Mouse (Mus musculus) CD4-positive helper T cell, adult 2 months (primary cell): ENCODE data around the gene Wnk4.
A peak's percentile ranks its signal among the peaks of the same experiment; 100 is the strongest.

Source experiments
- DNase-seq: peaks from one replicate; pipeline ENCODE4 v3.0.0-alpha.2; 2012; ENCODE audit warnings: low read depth, missing footprints, low spot score

Wnk4 gene

DNA sequence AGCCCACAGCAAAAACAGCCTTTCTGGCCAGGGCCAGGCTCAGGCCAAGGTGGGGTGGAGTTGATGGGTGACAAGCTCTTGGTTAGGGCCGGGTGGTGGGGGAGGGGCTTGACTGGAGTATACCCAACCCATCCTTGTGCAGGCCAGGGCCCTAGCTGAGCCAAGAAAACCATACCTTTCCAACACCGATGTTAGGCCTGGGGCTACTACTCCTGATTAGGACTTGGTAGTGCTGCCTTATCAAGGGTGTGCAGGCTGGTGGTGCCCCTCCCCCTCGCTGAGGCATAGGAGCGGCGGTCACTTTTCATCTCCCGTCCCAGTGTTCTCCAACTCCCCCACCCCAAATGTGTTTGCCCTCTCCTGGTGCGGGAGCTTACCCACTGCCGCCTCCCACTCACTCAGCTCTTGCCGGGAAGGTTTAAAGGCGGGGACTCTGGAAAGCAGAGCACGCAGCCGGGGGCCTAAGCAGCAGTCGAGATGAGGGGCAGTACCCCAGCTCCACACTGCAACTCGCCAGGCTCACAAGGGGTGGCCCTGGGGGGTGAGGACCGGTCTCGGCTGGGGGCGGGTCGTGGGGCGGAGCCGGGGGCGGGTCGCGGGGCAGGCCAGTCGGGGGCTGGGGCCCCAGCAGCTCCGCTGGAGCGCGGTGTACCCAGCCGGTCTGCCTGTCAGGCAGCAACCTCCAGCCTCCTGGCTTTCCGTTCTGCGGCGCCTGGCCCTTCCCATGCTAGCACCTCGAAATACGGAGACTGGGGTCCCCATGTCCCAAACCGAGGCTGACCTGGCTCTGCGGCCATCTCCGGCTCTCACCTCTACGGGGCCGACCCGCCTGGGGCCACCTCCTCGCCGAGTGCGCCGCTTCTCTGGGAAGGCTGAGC lies at the start of gene Wnk4:
TSS of gene Wnk4 (plus strand) at position 620 of the 878 bp plus-strand sequence.
- DNase-seq: peak; percentile 41

DNA sequence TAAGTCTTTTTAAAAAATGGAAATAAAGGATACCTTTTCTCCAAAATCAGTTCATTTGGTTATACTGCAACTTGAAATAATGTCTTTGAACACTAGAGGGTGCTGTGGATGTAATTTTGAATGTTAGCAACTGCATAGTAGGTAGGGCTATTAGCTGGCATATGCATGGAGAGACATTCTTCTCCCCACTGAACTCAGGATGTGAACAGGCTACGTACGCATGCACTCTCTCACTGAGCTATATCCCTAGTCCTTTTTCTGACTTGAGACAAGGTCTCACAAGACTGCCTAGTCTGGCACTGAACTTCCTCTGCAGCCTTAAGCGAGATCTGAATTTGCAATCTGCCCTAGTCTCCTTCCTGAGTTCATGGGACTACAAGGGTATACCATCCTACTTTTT lies 48.4 kb upstream of the Wnk4 start:
- peak; percentile 76 for DNase-seq

DNA sequence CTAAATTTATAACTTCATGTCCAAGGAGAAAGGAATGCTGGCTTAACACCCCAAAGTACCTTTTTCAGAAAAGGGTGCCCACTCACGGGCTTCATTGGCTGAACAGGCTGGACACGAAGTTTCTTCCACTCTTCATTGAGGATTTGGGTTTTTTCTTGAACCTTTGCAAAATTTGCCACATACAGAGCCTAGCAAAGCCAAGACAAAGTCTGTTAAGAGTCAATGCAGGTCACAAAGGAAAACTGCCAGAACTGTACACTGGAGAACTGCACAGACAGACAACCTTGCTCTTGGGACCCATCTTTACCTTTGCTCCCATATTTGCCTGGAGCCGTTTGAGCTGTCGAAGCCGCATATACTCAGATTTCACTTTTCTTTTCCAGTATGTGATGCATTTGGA lies 43.4 kb upstream of the Wnk4 start:
- no peak for DNase-seq

DNA sequence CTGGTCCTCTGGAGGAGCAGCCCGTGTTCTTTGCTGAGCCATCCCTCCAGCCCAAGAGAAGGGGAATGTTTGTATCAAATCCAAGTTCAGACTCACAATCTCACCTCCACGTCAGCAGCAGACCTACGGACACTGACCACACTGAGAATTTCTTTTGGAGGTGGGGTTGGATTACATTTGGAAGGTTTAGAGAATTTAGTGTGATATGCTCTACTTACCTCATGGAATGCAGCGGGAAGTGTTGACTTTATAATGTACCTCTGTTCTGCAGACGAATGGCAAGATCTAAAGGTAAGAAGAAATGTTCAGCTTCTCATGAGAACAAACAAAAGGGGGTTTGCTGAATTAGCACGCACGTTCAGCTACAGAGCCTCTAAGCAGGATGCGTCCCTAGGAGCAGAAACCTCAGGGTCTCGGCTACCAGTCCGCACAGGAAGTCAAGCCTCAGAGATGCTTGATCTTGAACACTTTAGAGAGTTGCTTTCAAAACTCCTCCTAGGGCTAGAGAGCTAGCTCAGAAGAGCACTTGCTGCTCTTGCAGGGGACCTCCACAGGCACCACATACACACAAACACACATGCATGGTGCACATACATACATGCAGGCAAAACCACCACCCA lies 41.8 kb upstream of the Wnk4 start:
- peak; percentile 45 for DNase-seq

DNA sequence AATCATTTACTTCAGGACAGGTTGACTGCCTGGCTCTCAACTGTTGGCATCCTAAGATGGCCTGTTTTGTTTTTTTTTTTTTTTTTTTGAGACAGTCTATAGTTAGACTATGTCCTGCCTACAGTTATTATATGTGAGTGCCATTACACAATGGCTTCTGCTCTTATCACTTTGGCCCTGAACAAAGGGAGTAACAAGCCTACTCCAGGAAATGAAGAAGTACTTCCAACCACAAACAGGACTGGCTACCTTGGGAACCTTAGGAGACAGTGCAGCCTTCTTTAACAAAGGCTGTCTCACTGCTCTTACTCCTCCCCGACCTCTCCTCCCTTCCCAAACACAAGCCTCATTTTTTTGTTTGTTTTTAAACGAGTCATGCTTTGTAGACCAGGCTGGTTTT lies 39.5 kb upstream of the Wnk4 start:
- DNase-seq: no peak

DNA sequence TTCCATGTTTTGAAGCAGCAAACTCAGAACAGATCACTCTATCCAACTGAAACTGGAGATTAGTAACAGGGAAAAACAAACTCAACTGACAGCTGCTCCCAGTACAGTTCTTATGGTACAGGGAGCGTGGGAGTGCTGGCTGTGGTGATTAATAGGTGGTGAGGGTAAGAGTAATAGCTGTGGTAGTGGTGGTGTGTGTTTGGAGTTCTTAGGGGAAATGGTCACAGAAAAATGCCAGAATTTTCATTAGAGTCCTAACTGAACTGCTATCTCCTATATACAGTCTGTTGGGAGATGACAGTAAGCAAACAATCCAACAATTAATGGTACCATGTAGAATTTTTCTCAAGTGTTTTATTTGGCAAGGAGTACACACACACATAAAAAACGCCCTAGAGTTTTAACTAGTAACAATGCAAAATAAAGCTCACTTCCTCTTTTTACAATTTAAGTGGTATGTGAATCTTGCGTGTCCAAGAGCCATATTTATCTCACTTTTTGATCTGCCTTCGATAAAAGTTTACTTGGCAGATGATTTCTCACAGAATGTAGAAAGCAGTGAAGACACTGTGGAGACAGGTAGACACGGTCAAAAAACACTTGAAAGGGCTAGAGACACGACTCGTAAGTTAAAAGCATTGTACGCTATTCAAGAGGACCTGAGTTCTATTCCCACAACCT lies 38.9 kb upstream of the Wnk4 start:
- DNase-seq: no peak

DNA sequence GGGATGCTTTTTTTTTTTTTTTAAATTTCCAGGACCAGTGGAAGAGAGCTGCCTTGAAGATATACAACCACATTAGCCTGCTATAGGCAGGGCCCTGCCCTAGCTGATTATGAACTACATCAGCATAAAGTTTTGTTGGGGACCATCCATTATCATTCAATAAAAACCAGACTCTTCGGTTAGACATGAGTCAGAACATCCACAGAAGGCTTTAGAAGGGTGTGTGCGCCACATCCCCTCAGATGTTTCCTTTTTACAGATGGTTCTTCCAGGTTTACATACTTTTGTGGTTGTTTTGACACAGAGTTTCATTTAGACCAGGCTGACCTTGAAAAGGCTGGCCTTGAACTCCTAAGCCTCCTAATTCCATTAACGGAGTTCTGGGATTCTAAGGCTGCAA lies 36.0 kb upstream of the Wnk4 start:
- no peak for DNase-seq

DNA sequence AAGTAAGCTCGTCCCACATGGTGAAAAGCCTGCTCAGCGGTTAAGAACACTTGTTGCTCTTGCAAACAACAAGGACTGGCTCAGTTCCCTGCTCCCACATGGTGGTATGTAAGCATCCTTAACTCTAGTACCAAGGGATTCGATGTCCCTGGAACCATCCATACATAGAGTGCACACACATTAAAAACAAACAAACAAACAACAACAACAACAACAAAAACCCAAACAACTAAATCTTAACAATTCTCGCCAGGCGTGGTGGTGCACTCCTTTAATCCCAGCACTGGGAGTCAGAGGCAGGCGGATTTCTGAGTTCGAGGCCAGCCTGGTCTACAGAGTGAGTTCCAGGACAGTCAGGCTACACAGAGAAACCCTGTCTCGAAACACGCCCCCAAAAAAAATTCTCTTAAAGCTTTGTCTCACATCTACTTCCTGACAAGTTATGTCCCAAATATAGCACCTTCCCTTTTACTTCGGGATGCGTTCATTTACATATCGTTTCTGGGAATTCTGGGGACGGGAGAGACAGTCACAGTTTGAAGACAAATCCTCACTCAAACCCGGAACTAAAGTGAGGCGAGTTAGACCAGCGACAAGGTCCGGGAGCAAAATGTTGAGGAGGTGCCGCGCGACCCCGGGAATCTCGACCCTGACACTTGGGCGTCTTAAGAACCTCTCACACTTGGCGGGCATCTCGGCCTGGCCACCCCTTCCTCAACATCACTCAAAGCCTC lies 34.9 kb upstream of the Wnk4 start:
- no peak for DNase-seq

DNA sequence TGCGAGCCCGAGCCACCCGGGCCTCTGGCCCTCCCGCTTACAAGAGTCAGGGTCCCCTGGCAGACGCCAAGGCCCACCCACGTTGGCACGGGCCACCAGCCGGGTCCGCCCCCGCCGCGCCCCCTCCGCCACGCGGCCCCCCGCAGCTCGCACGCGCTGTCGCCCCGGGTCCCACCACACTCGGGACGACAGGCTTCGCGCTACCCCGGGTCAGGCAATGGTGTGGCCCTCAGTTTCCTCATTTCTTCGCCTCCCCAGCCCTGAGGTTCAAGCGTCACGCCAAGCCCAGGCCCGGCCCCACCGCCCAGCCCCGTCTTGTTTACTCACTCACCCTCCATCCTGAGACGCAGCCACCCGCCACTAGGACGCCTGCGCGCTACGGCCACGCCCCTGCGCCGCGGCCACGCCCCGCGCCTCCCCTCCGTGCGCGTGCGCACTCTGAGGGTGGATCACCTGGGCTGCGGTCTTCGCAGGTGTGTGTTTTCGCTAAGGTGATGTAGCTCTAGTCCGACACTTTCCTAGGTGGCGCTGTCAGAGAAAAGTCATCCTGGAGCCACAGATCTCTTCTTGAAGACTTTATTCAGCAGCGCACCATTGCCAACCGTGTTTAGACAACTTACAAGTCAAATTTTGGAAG lies 34.2 kb upstream of the Wnk4 start, which contains the start of gene Ezh1:
TSS of gene Ezh1 (minus strand) at position 399 of the 637 bp plus-strand sequence.
- peak; percentile 94 for DNase-seq

DNA sequence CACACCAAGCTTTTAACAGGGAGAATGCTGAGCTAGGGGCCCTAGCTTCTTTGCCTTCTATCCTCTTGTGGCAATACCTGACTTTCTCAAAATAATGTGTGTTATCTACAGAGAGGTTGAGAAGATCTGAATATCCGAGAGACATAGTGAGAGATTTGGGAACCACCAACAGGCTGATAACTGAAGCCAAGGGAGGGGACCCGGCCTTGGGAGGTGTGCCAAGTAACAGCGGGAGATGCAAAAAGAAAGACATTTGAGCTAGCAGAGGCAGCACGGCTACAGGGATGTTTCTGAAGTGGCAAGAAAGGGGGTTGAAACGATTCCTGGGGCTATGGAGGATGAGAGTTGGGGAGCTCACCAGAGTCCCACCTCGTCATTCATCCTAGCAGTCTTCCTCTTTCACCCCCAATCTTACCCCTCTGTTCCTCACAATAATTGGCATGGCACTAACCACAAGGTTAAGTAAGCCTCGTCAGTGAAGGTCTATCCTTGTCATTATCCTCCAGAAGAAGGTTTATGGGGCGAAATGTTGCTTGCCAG lies 30.9 kb upstream of the Wnk4 start:
- DNase-seq: no peak

DNA sequence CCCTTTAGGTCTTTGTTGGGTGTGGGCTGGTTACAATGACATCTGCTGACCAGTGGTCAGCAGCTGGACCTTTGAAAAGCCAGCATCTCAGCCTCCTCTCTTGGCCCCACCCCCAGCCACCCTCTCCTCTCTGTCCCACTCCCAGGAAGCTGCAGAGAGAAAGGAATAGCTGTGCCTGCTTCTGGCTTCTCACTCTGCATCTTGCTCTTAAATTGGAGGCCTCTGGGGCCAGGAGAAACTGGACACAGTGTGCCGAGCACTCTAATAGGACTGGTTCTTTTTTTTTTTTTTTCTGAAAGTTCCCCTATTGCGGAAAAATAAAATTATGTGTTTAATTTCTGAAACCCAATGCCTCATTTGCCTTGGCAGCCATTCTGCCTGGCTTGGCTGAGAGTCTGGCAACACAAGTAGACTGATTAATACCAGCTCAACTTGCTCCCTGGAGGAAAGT lies 30.3 kb upstream of the Wnk4 start:
- no peak for DNase-seq

DNA sequence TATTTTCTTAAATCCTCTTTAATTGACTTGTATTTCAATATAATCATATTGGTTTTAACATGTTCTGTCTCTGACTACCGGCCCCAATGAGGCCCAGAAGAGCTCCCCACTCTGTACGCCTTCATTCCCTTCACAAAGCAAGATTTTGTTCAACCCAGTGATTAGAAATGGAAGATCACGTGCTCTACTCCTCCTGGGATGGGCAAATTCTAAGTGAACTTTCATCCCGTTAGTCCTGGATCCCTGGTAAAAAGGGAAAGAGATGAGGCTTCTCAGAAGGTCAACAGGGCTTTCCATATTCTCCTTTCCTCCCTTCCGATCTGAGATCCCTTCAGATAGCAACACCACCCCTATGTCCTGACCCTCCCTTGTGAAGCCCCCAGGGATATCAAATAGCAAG lies 29.8 kb upstream of the Wnk4 start:
- no peak for DNase-seq

DNA sequence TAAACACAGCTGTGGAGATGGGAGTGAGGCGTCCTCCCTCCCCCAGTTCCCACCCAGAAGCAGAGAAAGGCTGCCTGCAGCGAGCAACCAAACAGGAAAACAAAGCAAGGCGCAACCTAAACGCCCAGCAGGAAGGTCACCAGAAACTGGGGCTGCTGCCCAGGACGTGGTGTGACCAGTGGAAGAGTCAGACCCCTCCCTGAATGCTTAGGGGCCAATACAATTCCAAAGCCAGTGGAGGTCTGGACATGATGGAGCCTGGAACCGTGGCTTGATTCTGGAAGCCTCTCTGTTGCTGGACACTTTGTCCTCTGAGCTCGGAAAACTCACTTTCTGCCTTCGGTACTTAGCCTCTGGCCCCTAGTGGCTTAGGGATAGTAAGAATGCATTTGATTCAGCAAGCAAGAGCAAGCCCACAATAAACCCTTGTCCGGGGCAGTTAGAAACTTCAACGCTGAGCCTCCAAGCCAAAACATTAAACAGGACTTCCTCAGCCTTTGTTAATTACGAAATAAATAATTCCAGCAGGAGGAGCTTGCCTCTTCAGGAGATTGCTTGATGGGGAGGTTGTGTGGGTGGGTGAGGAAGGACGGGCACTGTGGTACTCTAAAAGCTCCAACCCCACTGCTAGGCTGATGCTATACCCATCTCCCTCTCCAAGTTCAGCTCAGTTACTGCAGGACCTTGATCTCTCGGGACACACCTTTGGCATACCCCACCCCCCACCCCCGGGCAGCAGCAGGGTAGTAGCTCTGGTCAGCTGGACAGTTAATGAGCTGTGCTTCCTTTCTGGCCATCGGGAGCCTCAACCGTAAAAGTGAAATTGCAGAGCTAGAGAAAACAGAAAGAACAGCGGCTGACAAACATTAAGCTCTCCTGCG lies 29.1 kb upstream of the Wnk4 start:
- no peak for DNase-seq

DNA sequence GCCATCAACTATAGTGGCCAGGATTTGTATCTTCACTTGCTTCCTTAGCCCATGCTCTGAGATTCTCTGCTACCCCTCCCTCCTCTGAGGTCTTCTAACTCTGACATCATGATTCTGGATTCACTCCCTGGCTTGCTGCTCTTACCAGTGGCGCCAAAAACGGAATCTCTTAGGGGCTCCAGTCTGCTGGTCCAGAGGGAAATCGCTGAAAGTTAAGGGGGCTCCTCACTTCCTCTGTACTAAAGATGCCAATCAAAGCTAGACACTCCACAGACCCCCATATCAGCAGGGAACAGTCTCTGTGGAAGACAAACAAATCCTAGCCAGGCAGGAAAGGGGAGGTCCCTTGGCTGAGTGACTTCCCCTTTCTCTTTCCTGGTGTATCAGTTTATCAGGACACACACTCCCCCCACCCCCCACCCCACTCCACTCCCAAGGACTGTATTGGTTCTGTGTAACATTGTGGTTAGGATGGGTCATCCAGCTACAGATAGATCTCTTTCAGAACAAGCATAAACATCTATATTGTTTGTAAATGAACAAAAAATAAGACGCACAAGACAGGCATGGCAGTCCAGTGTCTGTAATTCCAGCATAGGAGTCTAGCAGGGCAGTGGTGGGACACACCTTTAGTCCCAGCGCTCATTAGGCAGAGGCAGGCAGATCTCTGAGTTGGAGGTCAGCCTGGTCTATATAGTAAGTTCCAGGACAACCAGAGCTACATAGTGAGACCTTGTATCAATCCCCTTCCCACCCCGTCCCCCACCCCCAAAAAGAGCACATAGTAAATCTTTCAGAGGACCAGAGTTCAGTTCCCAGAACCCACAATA lies 28.1 kb upstream of the Wnk4 start:
- DNase-seq: no peak

DNA sequence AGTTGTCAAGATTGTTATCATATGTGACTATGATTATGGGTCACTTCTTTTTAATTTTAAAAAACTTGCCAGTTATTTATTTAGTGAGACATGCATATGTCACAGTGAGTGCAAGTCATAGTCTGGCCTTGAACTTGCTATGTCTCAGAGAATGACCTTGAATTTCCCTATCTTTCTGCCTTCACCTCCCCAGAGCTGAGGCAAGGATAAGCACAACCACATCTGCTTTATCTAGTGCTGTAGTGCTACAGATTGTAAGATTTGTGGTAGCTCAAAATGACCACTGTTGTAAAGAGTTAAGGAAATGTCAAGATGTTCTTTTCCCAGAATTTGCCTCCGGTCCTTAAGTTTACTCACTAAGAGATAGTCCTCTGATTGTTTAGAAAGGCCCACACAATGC lies 27.1 kb upstream of the Wnk4 start:
- no peak for DNase-seq

DNA sequence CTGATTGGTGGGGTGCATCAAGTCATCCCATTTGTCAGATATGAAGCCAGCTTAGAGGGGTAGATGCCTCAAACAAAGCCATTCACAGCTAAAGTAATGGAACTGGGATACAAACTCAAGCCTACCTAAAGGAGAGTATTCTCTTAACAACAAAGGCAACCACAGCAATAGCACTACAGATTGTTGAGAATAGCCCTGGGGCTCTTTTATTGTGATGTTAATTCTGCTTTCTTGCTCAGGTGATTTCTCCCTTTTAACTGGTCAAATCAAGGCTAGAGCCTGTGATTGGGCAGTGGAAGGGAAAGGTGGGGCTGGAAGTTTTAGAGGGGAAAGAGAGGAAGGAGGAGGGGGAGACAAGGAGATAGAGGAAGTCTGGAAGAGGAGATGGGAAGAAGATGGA lies 26.2 kb upstream of the Wnk4 start:
- DNase-seq: no peak

DNA sequence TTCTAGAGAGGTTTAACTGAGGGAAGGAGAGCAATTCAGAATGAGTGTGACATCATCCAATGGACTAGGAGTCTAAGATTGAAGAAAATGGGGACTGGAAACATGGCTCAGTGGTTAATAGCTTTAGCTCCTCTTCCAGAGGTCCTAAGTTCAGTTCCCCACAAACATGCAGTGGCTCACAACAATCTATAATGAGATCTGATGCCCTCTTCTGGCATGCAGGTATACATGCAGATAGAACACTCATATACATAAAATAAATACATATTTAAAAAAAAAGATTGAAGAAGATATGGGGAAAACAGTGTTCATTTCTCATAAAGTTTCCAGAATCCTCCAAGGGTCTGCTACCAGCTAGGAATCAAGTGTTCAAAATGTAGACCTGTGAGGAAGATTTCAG lies 24.9 kb upstream of the Wnk4 start:
- DNase-seq: no peak

DNA sequence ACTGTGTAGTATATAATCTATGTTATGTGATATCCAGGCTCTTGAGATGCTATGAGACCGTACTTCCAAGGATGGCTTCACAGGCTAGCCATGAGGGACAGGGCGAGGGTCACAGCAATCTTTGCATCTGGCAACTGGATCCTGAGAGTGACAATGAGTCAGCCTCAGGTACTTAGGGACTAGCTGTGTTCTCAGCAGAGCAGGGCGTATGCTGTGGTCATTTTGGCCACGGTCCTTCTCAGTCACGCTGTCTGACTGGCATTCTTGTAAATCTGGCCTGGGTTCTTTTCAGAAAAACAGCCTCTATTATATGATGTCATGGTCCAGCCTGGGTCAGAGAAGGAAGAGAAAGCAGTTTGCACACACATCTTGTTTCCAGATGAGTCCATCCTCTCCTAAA lies 23.6 kb upstream of the Wnk4 start:
- DNase-seq: no peak

DNA sequence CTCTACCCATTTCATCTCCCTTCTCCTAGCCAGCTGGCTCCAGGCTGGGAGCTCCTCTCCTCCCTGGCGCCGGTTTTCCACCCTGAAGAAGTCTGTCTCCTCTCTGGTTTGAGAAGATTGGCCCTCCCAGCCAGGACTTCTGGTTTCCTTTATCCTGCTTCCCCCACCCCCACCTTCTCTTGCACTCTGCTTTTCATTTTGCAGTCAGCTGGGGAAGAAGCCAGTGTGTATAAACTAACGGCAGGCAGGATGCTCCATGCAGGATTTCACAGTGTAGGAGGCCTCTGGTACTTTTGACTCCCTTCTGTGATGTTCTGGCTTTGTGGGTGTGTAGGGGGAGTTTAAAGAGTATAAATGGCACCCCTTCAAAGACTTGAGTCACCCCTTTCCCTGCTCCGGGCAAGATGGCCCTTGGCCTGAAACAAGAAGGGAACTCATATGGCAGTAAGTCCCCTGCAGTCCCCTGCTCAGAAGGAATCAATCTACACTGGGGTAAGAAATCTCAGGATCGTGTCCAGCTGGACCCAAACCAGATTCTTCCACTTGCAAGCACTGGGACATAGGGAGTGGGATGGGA lies 22.2 kb upstream of the Wnk4 start:
- DNase-seq: no peak
